ENCODE assay signal across 8 mouse cellular contexts in the genomic region with DNA sequence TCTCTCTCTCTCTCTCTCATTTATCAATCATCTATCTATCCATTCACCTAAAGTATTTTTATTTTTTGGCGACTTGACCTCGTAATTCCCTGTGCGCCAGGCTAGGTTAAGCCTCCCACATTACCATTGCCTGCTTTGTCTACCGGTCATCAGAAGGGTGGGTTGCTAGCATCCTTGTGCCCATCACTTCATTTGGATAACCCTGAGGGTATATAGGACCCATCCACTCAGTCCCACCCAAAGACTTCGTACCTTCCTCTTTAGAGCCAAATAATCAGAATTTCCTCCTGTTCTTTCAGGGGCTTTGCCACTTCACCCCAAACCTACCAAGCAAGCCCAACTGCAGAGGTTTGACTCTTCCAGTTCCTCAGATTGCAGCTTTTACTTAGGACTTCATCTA. TPM values are rescaled to one million over a fixed set of nuclear protein-coding genes. Genes with fewer than 3 reads are reported as not detected.
DNase-seq lines count a peak whose midpoint lies in the region; ATAC-seq and TF ChIP-seq lines count a peak whose summit lies in the region.

No protein-coding gene starts in this region.

- H3K4me2 ChIP-seq in kidney, postnatal 0 days (ENCODE audit: low read length), result peak overlapping the region; percentile 69
- H3K4me2 ChIP-seq in hindbrain, embryonic 12.5 days (replicated peaks), result peak overlapping the region; percentile 71
- peak overlapping the region; percentile 78 for H3K4me2 ChIP-seq in midbrain, embryonic 15.5 days

- H3K27me3 ChIP-seq in kidney, postnatal 0 days (ENCODE audit: insufficient read depth, low read length), result no peaks in the 10 kb centered on the region
- no peaks in the 10 kb centered on the region for H3K27me3 ChIP-seq in hindbrain, embryonic 12.5 days
- no peaks in the 10 kb centered on the region for H3K27me3 ChIP-seq in midbrain, embryonic 15.5 days (replicated peaks)

- no peaks in the 10 kb centered on the region for H3K9me3 ChIP-seq in kidney, postnatal 0 days (replicated peaks; ENCODE audit: low read length)
- H3K9me3 ChIP-seq in hindbrain, embryonic 12.5 days (replicated peaks), result no peaks in the 10 kb centered on the region
- H3K9me3 ChIP-seq in midbrain, embryonic 15.5 days, result no peaks in the 10 kb centered on the region

- TF ChIP-seq POLR2A in bone marrow macrophage, adult 2 months (IDR thresholded peaks at IDR 0.05; ENCODE audit: borderline replicate concordance, low read depth, low read length), result no peak
- no peak for TF ChIP-seq POLR2A in lung, adult 2 months (IDR thresholded peaks at IDR 0.05; ENCODE audit: borderline replicate concordance, extremely low read depth, low read depth, low read length)

- H3K4me1 ChIP-seq in kidney, postnatal 0 days (replicated peaks; ENCODE audit: insufficient read depth, low read length), result no peaks in the 10 kb centered on the region
- H3K4me1 ChIP-seq in bone marrow macrophage, adult 2 months (ENCODE audit: control insufficient read depth, insufficient read depth, low read length), result peaks cover 7% of the 10 kb centered on the region
- H3K4me1 ChIP-seq in hindbrain, embryonic 12.5 days, result peaks cover 9% of the 10 kb centered on the region
- peaks cover 14% of the 10 kb centered on the region for H3K4me1 ChIP-seq in midbrain, embryonic 15.5 days
- H3K4me1 ChIP-seq in lung, adult 2 months (ENCODE audit: control insufficient read depth, insufficient read depth, low read length), result no peaks in the 10 kb centered on the region

- 11% methylated on average over 5 of the region's 5 CpGs for WGBS in kidney, postnatal 0 days
- 18% methylated on average over 5 of the region's 5 CpGs for WGBS in hindbrain, embryonic 12.5 days
- WGBS in midbrain, embryonic 15.5 days, result 11% methylated on average over 5 of the region's 5 CpGs
- 17% methylated on average over 5 of the region's 5 CpGs for WGBS in lung, adult 2 months

- no peak for TF ChIP-seq CTCF in kidney, postnatal 0 days (IDR thresholded peaks at IDR 0.05; ENCODE audit: low read depth)
- no peak for TF ChIP-seq CTCF in bone marrow macrophage, adult 2 months (IDR thresholded peaks at IDR 0.05; ENCODE audit: low read depth, low read length)
- no peak for TF ChIP-seq CTCF in lung, adult 2 months (IDR thresholded peaks at IDR 0.05; ENCODE audit: insufficient read depth, low read length)

- H3K9ac ChIP-seq in kidney, postnatal 0 days (ENCODE audit: low read depth, low read length), result no peak overlapping the region
- H3K9ac ChIP-seq in hindbrain, embryonic 12.5 days, result peak overlapping the region; percentile 55
- H3K9ac ChIP-seq in midbrain, embryonic 15.5 days, result no peak overlapping the region; the same call in 1 of the 2 replicates

- peak overlapping the region; percentile 63; the same call in 1 of the 2 replicates for H3K4me3 ChIP-seq in kidney, postnatal 0 days (replicated peaks; ENCODE audit: low read depth, low read length)
- H3K4me3 ChIP-seq in bone marrow macrophage, adult 2 months (ENCODE audit: insufficient read depth, low read length), result peak overlapping the region; percentile 67; the same call in 1 of the 2 replicates
- H3K4me3 ChIP-seq in hindbrain, embryonic 12.5 days, result peak overlapping the region; percentile 71
- peak overlapping the region; percentile 81 for H3K4me3 ChIP-seq in midbrain, embryonic 15.5 days
- H3K4me3 ChIP-seq in lung, adult 2 months (replicated peaks; ENCODE audit: extremely low read depth, low read depth, low read length), result no peak overlapping the region

- H3K36me3 ChIP-seq in kidney, postnatal 0 days (ENCODE audit: insufficient read depth, low read length), result 0 out of 2 replicates have a peak, but pooled peaks cover 6% of the 10 kb centered on the region
- peaks cover 18% of the 10 kb centered on the region for H3K36me3 ChIP-seq in hindbrain, embryonic 12.5 days
- H3K36me3 ChIP-seq in midbrain, embryonic 15.5 days (replicated peaks), result peaks cover 5% of the 10 kb centered on the region

- no peak for ATAC-seq in kidney, postnatal 0 days (replicated peaks; ENCODE audit: low FRiP score, low read depth)
- no peak for ATAC-seq in hindbrain, embryonic 12.5 days (ENCODE audit: low FRiP score)
- no peak for ATAC-seq in midbrain, embryonic 15.5 days (replicated peaks)
- no peak for ATAC-seq in inflammation-experienced regulatory T-cells, adult 6 months

- no peak overlapping the region for H3K27ac ChIP-seq in kidney, postnatal 0 days
- H3K27ac ChIP-seq in bone marrow macrophage, adult 2 months (ENCODE audit: insufficient read depth, low read depth, low read length), result no peak overlapping the region
- H3K27ac ChIP-seq in hindbrain, embryonic 12.5 days, result no peak overlapping the region
- no peak overlapping the region for H3K27ac ChIP-seq in midbrain, embryonic 15.5 days

- DNase-seq in kidney, postnatal 0 days (ENCODE audit: low spot score), result no peak
- no peak for DNase-seq in kidney, postnatal 10 days
- DNase-seq in frontal cortex, postnatal 14 days (ENCODE audit: low spot score in 2 of 2), result no peak
- no peak for DNase-seq in lung, adult 2 months

RNA-seq across cellular contexts. Expression of a gene that starts 0.7 kb away (rescaled TPM):
- polyA plus RNA-seq in kidney, postnatal 0 days (2015; fragmentation: Nextera tagmentation; extraction: Ambion mirVana), result 60.8 and 63.2 TPM in 2 replicates
- 12.5 and 14.6 TPM in 2 replicates for polyA plus RNA-seq in bone marrow macrophage, adult 2 months (2012; ENCODE audit: insufficient read depth, insufficient read length, missing spikeins)
- polyA plus RNA-seq in hindbrain, embryonic 12.5 days (2016; fragmentation: Nextera tagmentation; extraction: Ambion mirVana), result 62.8 and 66.0 TPM in 2 replicates
- polyA plus RNA-seq in midbrain, embryonic 15.5 days (2015; fragmentation: Nextera tagmentation; extraction: Ambion mirVana), result 37.3 and 40.5 TPM in 2 replicates
- polyA plus RNA-seq in inflammation-experienced regulatory T-cells, adult 6 months (2017; shearing (Covaris generic)), result 10 to 100 TPM; 36.4 to 83.3 (median 44.5) TPM
- polyA plus RNA-seq in lung, adult 2 months (2012; rRNA removed), result 3.7 and 5.0 TPM in 2 replicates

RNA-seq across cellular contexts. Expression of a gene that starts 15.7 kb away (rescaled TPM):
- 45.8 and 53.8 TPM in 2 replicates for polyA plus RNA-seq in kidney, postnatal 0 days (2015; fragmentation: Nextera tagmentation; extraction: Ambion mirVana)
- 13.0 and 15.3 TPM in 2 replicates for polyA plus RNA-seq in bone marrow macrophage, adult 2 months (2012; ENCODE audit: insufficient read depth, insufficient read length, missing spikeins)
- polyA plus RNA-seq in hindbrain, embryonic 12.5 days (2016; fragmentation: Nextera tagmentation; extraction: Ambion mirVana), result 47.5 and 49.9 TPM in 2 replicates
- 26.2 and 27.0 TPM in 2 replicates for polyA plus RNA-seq in midbrain, embryonic 15.5 days (2015; fragmentation: Nextera tagmentation; extraction: Ambion mirVana)
- 10 to 100 TPM; 15.7 to 22.5 (median 16.8) TPM for polyA plus RNA-seq in inflammation-experienced regulatory T-cells, adult 6 months (2017; shearing (Covaris generic))
- polyA plus RNA-seq in lung, adult 2 months (2012; rRNA removed), result 14.9 and 16.6 TPM in 2 replicates

RNA-seq across cellular contexts. Expression of a gene that starts 15.8 kb away (rescaled TPM):
- 16.4 and 17.0 TPM in 2 replicates for polyA plus RNA-seq in kidney, postnatal 0 days (2015; fragmentation: Nextera tagmentation; extraction: Ambion mirVana)
- 12.1 and 13.7 TPM in 2 replicates for polyA plus RNA-seq in bone marrow macrophage, adult 2 months (2012; ENCODE audit: insufficient read depth, insufficient read length, missing spikeins)
- 24.8 and 30.8 TPM in 2 replicates for polyA plus RNA-seq in hindbrain, embryonic 12.5 days (2016; fragmentation: Nextera tagmentation; extraction: Ambion mirVana)
- 30.9 and 33.9 TPM in 2 replicates for polyA plus RNA-seq in midbrain, embryonic 15.5 days (2015; fragmentation: Nextera tagmentation; extraction: Ambion mirVana)
- polyA plus RNA-seq in inflammation-experienced regulatory T-cells, adult 6 months (2017; shearing (Covaris generic)), result 10 to 100 TPM; 13.8 to 18.3 (median 18.1) TPM
- polyA plus RNA-seq in lung, adult 2 months (2012; rRNA removed), result 4.6 and 6.2 TPM in 2 replicates

RNA-seq across cellular contexts. Expression of a gene that starts 41.2 kb away (rescaled TPM):
- 0.03 TPM in 1 of 2 replicates, not detected in the other for polyA plus RNA-seq in kidney, postnatal 0 days (2015; fragmentation: Nextera tagmentation; extraction: Ambion mirVana)
- polyA plus RNA-seq in bone marrow macrophage, adult 2 months (2012; ENCODE audit: insufficient read depth, insufficient read length, missing spikeins), result not detected in 2 replicates
- 0.08 and 0.18 TPM in 2 replicates for polyA plus RNA-seq in hindbrain, embryonic 12.5 days (2016; fragmentation: Nextera tagmentation; extraction: Ambion mirVana)
- polyA plus RNA-seq in midbrain, embryonic 15.5 days (2015; fragmentation: Nextera tagmentation; extraction: Ambion mirVana), result 0.04 and 0.12 TPM in 2 replicates
- under 1 TPM in 2 of 3 experiments, not detected in 1; 0.12 to 0.16 TPM for polyA plus RNA-seq in inflammation-experienced regulatory T-cells, adult 6 months (2017; shearing (Covaris generic))
- polyA plus RNA-seq in lung, adult 2 months (2012; rRNA removed), result not detected in 2 replicates

RNA-seq across cellular contexts. Expression of a gene that starts 44.6 kb away (rescaled TPM):
- 14.1 TPM in 2 replicates for polyA plus RNA-seq in kidney, postnatal 0 days (2015; fragmentation: Nextera tagmentation; extraction: Ambion mirVana)
- polyA plus RNA-seq in bone marrow macrophage, adult 2 months (2012; ENCODE audit: insufficient read depth, insufficient read length, missing spikeins), result 14.5 and 17.3 TPM in 2 replicates
- 41.3 and 49.4 TPM in 2 replicates for polyA plus RNA-seq in hindbrain, embryonic 12.5 days (2016; fragmentation: Nextera tagmentation; extraction: Ambion mirVana)
- 32.1 and 32.8 TPM in 2 replicates for polyA plus RNA-seq in midbrain, embryonic 15.5 days (2015; fragmentation: Nextera tagmentation; extraction: Ambion mirVana)
- 10 to 100 TPM; 14.8 to 17.8 (median 17.7) TPM for polyA plus RNA-seq in inflammation-experienced regulatory T-cells, adult 6 months (2017; shearing (Covaris generic))
- polyA plus RNA-seq in lung, adult 2 months (2012; rRNA removed), result 4.7 and 5.5 TPM in 2 replicates
